Mouse (Mus musculus) thymus, adult 2 months (tissue): Measurements from ENCODE around the gene Chmp4b.

ENCODE experiments used
- CTCF ChIP-seq: fragments of 200-500 bp; IDR thresholded peaks from 2 replicates; pipeline ENCODE4 v1.5.1; 2012; ENCODE audit warnings: mild to moderate bottlenecking, control low read depth, low read length, moderate library complexity, borderline replicate concordance; ENCODE audit not compliant: control insufficient read depth, poor library complexity, insufficient read depth; ENCODE audit errors: extremely low read depth
- POLR2A ChIP-seq: fragments of 200-500 bp; IDR thresholded peaks from 2 replicates; pipeline ENCODE4 v1.6.1; 2012; ENCODE audit warnings: mild to moderate bottlenecking, low read length, control low read depth, moderate library complexity; ENCODE audit not compliant: control insufficient read depth, poor library complexity, insufficient read depth; ENCODE audit errors: extremely low read depth

GRCm38 (mm10) chr2:154674008-154674407 lies 22.5 kb downstream of the Chmp4b start:
- TF ChIP-seq CTCF (no peak), POLR2A (no peak)
